Mouse (Mus musculus) gastrocnemius, postnatal 10 days (tissue): ENCODE results near the gene Hspa8. TPM values are rescaled to one million over a fixed set of nuclear protein-coding genes. Genes with fewer than 3 reads are reported as not detected.
"Not testable (repeated sequence)": the region's sequence is repeated elsewhere in the genome, so short reads cannot be mapped to it uniquely, and the experiment has no call there.

ENCODE experiments used
- DNase-seq: peaks from one replicate; pipeline ENCODE4 v3.0.0; 2021; ENCODE audit warnings: mixed read lengths
- total RNA-seq, 2 experiments: library from RNA; stranded (reverse); gene quantifications; 2 replicates each; pipeline ENCODE4 v1.2.3; 2021

The Hspa8 gene
- total RNA-seq, 2 experiments from 2014 or later = 1,094 to 1,113 TPM

DNA sequence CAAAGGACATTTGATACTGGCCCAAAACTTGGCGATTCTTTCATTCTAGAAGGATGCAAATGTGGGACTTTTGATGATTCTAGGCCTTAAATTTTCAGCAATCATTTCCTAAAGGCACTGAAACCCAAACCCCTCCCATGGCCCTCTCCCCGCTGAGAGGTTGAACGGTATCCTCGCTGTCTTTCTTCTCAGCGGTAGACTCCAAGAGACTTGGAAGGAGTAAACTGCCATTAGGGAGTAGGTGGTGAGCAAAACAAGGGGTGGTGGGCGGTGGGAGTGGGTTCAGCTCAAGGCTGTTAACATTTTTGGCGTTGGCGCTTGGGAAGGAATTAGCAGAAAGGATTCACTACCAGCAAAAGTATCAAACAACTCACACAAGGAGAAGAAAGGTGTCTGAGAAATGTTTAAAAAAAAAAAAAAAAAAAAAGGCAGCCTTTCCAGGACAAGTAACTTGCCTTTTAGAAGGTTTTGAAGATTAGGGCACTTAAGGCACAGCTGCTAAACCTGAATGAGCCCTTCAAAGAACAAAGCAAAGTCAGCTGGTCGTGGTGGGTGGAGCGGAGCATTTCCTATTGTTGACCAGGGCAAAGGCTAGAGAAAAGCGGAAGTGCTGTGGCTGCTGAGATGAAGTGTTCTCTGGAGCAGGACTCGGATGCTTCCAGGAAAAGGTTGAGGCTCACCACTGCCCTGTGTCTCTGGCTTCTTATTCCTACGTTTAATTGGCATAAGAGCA lies 17.0 kb upstream of the Hspa8 start:
- DNase-seq = no peak

DNA sequence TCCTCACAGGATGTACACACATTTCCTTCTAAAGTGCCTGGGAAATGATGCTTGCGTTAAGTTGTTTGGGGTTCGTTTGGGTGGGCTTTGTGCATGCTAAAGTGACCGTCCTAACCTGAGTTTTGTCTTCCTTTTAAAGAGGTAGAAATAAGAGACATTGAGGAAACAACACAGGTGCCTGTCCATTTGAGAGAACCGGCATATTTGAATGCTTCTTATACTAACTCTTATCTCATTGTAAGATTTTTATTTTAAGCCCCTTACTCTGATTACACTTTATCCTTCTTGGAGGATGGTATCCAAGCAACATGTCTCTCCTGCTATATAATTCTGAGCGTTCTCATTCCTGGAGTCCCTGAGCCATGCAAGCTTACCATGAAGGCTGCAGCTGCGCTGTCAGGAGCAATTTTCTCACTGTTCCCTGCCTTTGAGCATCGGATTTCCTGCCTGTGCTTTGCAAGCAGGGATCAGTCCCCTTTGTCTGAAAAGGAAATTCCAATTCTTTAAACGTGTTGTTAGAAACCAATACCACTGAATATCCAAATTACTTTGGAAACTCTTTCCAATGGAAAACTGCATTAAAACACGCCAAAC lies 16.3 kb upstream of the Hspa8 start:
- DNase-seq = no peak

DNA sequence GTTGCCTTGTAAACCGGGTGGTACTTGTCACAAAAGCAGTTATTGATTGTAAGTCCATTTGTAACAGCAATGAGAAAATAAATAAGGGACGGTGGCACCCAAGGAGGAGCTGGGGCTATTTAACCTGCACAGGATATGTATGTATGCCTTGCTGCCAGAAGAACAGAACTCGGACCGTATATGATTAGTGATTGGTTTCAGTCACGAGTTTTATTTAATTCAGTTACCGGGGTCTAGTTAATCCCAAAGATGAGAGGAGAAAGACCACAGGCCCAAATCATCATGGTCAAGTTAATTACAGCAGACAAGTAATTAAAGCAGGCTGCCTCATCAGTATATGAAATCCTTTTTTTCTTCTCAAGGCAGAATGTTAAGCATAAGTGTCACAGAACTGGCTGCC lies 15.3 kb upstream of the Hspa8 start:
- no peak for DNase-seq

DNA sequence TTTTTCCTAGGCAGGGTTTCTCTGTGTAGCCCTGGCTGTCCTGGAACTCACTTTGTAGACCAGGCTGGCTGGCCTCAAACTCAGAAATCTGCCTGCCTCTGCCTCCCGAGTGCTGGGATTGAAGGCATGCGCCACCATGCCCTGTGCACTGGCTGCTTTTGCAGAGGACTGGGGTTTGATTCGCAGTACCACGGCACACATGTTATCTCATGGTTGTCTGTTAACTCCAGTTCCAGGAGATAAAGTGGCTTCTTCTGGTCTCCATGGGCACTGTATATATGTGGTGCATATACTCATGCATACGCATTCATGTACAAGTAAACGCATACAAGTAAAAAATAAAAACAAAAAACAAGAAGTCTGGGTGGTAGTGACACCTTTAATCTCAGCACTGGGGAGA lies 14.0 kb upstream of the Hspa8 start:
- DNase-seq = not testable (repeated sequence)

DNA sequence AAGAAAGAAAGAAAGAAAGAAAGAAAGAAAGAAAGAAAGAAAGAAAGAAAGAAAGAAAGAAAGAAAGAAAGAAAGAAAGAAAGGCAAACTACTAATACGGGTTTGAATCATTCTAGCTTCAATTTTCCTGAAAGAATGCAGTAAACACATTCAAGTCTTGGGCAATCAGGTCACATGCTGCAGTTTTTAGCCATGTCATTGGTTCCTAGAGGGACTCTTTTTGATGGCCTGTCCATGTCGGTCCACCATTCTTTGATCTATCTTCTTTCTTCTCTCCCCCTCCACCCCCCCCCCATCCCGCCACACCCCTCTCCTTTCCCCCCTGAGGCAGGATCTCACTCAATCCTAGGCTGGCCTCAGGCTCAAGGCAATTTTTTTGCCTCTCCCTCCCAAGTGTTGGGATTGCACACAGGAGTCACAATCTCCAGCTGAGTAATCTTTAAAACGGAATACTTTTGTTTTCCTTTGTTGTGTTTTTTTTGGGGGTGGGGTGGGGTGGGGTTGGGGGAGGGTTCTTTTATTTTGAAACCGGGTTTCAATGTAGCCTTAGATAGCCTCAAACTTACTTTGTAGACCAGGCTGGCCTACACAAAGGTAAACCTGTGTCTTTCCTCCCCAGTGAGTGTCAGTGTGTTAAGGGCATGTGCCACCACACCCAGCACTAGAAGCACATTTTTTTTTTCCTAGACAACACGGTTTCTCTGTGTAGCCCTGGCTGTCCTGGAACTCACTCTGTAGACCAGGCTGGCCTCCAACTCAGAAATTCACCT lies 8.7 kb upstream of the Hspa8 start:
- DNase-seq = no peak

DNA sequence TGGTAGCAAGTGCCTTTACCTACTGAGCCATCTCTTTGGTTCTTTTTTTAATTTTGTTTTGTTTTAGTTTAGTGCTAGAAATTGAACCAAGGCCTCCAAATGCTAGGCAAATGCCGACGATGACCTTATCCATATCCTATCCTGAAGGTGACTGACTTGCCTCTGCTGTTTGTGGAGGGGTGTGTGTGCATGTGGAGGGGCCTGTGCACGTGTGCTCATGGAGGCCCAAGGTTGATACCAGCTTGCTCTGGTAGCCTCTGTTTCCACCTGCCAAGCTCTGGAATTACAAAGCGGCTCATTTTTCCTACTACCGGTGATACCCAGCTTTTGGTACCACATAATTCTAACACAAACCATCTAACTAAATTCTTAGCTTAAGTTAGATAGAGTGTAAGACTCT lies 7.2 kb upstream of the Hspa8 start:
- no peak for DNase-seq

DNA sequence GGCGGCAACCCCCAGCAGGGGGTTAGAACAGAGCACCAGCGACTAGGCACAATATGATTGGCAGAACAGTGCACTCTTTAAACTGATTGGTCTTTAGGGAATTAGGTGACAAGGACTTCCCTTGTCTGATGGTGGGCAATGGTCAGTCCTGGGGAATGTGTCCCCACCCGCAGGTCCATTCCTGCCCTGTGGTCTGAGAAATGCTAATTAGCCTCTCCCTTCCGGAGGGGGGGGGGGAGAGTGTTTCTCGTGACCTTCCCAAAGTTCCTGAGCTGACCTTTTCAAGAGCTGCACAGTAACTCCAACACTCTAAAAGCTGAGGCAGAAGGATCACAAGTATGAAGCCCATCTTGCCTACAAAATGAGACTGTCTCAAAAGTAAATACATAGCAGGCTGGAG lies 6.5 kb upstream of the Hspa8 start:
- no peak for DNase-seq

DNA sequence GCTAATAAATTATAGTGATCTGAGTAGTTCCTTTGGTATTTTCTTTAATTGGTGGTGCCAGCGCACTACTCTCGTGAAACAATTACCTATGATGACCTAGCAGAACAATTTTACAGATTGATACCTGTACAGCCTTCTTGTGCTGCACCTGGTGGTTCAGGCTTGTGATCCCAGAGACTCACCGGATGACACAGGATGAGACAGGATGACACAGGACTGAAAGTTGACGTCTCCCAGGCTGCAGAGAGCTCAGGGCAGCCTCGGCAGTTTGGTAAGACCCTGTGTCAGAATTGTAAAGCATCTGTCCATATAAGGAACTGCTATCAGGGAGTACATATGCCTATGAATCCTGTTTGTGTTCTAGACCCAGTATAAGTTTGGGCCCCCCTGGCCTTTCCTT lies 5.9 kb upstream of the Hspa8 start:
- no peak for DNase-seq

DNA sequence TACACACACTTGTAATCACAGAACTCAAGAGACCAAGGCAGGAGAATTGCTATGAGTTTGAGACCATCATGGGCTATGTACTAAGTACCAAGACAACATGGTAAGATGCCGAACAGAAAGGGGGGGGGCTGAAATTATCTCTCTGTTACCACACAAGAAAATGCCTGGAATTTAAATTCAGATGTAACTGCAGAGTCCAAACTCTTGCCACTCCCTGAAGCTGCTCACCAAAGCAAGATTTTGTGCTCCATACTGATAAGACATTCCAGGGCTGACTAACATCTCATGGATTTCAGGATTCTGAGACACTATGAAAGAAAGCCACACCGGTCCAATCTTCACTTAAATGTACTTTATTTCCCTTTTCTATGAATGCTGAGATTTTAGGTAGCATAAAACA lies 5.2 kb upstream of the Hspa8 start:
- no peak for DNase-seq

DNA sequence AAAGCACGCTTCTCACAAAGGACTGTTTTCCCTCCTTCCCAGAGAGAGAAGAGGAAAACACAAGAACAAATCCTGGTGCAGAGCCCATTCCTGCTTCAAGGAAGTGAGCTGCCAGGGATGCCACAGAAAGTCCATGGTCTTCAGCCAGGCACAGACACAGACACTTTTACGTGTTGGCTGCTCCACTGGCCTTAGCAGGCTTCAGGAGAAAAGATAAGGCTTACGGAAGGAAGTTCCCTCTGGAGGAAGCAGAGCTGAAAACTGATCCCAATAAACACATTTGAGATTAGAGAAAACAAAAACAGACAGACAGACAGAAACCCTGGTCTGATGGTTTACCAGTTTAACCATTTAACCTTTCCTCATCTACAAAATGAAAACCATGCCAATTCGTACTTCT lies 4.7 kb upstream of the Hspa8 start:
- DNase-seq = no peak

DNA sequence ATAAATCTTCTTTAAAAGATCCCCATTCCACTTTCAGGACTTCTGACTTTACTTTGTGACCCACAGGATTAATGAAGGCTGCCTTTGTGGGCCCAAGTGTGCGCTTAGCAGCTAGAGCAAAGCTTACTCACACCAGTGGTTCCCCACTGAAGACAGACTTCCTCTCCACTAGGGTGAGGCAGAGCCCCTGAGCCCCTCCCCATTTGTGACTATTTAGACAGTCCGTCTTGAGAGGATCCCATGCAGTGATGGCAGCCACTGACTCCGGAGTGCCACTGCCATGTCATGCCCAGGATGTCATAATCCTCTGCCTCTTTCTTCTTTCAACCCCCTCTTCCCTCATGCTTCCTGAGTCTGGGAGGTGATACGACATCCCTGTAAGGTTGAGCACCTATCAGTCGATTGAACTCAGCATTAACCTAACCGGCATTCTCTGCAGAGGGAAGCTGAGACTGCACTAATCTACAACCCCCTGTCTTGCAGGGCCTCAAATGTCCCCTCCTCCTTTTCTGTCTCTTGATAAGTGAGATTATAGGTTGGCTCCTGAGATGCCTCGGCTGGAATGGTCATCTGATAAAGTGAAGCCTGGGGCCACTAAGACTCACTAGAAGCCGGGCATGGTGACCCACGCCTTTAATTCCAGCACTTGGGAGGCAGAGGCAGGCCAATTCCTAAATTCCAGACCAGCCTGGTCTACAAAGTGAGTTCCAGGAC lies 2.4 kb upstream of the Hspa8 start:
- no peak for DNase-seq

DNA sequence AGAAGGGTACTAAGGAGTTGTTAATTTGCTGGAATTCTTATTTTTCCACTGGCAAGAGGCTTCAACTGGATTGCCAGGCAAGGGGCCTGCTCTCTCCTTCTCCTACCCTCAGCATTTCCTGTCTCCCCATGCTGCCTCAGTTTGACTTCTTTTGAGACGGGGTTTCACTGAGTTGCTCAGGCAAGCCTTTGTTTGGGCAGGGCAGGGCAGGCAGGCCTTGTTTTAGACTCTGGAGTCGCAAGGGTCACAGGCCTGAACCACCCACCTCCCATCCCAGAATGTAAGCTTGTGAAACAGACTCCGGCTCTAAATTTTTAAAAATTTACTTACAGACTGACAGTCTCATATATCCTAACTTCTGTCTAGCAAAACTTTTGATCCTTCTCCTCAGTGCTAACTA lies 1.7 kb upstream of the Hspa8 start:
- DNase-seq = no peak

DNA sequence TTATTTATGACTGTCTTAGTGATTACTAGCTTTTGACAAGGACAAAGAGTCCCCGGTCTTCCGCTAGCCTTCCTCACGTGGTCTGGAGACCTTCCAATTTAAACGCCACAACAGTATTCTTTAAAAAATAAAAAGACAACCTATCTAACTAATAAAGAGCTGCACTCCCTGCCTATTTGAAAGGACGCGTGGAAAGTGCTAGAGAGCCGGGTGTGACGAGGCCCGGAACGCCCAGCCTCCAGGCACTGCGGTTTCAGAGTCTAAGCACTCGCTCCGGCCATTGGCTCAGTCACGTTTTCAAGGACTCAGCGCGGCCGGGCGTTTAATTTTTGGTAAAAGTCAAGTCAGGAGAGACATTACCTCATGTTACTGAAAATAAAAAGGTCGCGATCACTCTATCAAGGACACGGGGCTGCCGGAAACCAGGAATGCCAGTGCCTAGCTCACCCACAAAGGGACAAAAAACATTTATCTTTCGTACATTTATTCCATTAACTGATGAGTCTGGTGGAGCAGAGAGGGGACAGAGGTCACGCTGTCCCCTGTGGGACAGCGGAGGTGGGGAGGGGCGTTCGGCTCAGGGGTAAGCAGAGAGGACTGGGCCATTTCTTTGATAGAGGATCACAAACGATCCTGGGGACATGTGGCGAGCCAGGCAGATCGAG lies 815 bp upstream of the Hspa8 start:
- DNase-seq = peak; percentile 76

DNA sequence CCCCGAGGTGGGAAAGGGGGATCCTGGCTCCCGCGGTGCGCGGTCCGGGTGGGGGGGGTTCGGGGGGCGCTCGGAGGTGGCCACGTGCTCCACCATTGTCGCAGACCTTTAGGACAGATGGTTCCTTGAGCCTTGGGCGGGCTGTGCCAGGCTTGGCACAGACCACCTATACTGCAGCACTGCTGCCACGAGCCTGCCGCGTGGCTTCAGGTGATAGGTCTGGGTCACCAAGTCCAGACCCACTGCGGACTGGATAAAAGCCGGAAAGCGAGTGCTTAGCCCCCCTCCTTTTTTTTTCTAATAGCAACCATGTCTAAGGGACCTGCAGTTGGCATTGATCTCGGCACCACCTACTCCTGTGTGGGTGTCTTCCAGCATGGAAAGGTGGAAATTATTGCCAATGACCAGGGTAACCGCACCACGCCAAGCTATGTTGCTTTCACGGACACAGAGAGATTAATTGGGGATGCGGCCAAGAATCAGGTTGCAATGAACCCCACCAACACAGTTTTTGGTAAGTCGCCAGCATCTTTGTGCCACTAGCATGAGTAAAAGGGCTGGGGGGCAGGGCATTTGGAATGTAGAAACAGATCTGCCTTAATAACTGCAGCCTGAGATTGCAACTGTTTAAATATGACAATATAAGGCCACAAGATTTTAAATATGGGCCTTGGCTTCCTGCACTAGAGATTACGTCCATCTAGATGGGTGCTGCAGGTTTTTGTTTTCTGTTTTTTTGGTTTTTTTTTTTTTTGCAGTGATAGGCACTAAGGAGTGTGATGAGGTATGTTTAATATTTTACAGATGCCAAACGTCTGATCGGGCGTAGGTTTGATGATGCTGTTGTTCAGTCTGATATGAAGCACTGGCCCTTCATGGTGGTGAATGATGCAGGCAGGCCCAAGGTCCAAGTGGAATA lies 1.1 kb downstream of the Hspa8 start:
- DNase-seq = peak; percentile 29

DNA sequence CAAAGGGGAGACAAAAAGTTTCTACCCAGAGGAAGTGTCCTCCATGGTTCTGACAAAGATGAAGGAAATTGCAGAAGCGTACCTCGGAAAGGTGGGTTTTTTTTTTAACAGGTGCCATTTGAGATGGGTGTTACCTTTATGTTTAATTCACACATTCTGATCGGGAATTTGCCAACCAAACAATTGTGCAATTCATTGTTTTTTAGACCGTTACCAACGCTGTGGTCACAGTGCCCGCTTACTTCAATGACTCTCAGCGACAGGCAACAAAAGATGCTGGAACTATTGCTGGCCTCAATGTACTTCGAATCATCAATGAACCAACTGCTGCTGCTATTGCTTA lies 1.7 kb downstream of the Hspa8 start:
- DNase-seq = not testable (repeated sequence)

DNA sequence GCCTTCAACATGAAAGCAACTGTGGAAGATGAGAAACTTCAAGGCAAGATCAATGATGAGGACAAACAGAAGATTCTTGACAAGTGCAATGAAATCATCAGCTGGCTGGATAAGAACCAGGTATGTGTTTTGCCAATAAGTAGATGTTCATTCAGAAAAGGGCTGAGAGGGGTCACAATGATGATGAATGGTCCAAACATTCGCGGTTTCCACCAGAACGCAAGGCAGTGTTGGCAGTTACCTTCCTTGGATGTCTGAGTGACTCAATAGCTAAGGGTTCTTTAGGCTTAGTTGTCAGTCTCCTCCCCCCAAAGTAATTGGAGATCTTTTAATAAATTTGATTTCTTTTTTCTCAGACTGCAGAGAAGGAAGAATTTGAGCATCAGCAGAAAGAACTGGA lies 3.8 kb downstream of the Hspa8 start:
- not testable (repeated sequence) for DNase-seq

DNA sequence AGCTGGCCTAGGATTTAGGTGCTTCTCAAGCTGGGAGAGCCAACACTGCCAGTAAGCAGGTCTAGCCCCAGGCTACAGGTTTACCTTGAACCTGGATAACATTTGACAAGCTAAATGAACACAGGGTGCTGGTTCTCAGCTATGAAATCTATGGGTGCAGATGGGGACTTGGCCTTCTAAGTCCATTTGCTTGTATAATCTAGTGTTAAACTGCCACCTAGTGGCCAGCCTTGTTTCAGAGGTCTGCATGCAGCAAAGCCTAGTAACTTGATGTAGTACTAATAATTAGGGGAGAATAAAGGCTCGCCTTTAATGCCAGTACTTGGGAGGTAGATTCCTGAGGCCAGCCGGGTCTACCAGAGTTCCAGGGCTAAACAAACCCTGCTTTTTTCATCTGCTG lies 4.5 kb downstream of the Hspa8 start:
- peak; percentile 79 for DNase-seq

DNA sequence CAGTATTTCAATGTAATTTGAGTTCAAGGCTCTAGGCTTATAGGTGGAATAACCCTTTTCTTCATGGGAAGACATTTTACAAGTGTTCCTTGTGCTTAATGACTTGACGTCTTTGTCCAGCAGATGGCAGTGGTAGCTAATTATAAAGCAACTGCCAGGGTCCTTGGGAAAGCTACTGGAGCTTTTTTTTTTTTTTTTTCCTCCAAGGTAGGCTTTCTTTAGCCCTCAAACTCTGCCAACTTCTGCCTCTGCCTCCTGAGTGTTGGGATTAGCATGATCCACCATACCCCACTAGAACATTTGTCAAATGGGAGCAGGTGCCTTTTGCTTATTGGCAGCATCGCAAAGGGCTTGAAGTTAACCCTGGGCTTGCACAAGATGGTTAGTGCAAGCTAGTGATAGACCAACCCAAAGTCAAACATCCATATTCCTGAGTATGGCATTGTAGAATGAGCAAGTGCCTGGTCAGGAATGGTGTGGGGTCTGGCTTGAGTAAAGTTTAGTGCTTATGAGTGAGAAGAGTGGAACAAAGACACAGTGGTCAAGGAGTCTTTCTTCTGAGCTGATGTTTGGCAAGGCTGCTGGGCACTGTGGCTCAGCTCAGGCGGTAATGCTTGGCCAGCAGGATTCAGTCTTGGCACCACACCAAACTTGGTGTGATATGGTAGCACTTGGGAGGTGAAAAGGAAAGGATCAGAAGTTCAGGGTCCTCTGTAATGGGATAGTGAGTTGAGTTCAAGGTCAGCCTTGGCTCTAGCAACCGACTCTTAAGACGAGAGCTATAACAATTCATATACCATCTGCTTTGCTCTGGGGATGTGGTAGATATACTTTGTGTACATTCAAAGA lies 5.9 kb downstream of the Hspa8 start:
- DNase-seq = peak; percentile 25

DNA sequence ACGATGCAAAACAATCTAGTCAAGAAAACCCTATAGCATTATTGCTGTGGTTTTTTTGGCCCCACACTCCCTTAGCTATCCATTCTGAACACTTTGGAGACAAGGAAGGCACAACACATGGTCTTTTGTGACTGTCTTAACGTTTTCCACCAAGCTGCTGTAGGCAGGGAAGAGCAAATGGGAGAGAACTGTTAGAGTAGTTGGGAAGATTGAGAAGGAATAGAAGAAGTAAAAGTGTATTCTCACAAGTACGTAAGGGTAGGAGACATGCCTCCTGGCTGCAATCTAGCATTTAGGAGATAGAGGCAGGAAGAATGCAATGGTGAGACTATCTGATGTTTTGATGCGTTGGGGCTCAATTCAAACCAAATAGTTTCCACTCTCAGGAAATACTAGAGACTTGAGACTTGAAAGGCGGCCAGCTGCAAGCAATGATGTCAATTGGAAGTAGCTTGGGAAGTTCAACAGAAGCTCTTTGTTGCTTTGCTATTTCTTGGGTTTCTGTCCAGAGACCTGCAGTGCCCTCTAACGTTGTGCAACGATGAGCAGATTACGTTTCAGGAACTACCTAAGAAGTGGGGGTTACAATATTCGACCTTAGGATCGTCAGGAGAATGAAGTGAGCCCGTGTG lies 6.6 kb downstream of the Hspa8 start:
- peak; percentile 35 for DNase-seq
